Mouse (Mus musculus): Measurements from ENCODE around the gene Dnm3.

DNA sequence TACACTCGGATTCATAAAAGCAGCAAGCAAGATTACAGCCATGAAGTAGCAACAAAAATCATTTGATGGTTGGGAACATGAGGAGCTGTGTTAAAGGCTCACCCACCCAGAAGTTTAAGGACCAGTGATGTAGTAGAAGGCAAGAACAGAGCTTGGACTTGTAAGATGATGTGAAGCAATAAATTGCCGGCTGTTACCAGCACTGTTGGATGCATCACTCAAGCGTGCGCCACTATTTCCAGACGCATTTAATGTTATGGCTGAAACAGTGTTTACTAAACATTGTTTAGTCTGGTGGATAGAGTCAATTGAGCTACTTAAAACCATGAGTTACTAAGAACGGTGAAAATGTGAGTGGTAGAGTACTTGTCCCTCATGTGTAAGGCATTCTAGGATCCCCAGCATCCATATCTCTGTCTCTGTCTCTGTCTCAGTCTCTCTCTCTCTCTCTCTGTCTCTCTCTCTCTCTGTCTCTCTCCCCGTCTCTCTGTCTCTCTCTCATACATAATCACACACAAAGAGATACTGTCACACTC, 241.1 kb downstream of the Dnm3 start:
- TF ChIP-seq CTCF (IDR thresholded peaks at IDR 0.05; ENCODE audit: control insufficient read depth, insufficient read depth, low read length) = no peak
- TF ChIP-seq POLR2A (IDR thresholded peaks at IDR 0.05; ENCODE audit: borderline replicate concordance, control insufficient read depth, low read depth, low read length) = no peak
